In genomic region chr4:135797931-135798330, GRCm38 (mm10) we compare ENCODE assay signal across 7 mouse cellular contexts. TPM values are rescaled to one million over a fixed set of nuclear protein-coding genes. Genes with fewer than 3 reads are reported as not detected.
DNase-seq lines count a peak whose midpoint lies in the region; ATAC-seq and TF ChIP-seq lines count a peak whose summit lies in the region.

No protein-coding gene starts in this region.

- DNase-seq in limb, embryonic 10.5 days (ENCODE audit: low spot score), result no peak
- DNase-seq in brain, embryonic 14.5 days (ENCODE audit: low read depth), result peak; percentile 74
- peak; percentile 30 for DNase-seq in gastrocnemius, postnatal 25 days
- DNase-seq in lung, postnatal 0 days (ENCODE audit: low spot score), result peak; percentile 87
- no peak for DNase-seq in urinary bladder, postnatal 10 days (ENCODE audit: low spot score)
- DNase-seq in layer of hippocampus, adult 9-11 months, result no peak

- no peaks in the 10 kb centered on the region for H3K27me3 ChIP-seq in limb, embryonic 12.5 days
- H3K27me3 ChIP-seq in limb, embryonic 10.5 days (ENCODE audit: low read depth, poor library complexity, severe bottlenecking), result 0 out of 2 replicates have a peak, but pooled peaks cover 5% of the 10 kb centered on the region
- H3K27me3 ChIP-seq in lung, postnatal 0 days (replicated peaks; ENCODE audit: insufficient read depth, low read length), result no peaks in the 10 kb centered on the region

- H3K4me3 ChIP-seq in limb, embryonic 12.5 days (replicated peaks), result no peak overlapping the region
- H3K4me3 ChIP-seq in limb, embryonic 10.5 days, result no peak overlapping the region
- H3K4me3 ChIP-seq in lung, postnatal 0 days (ENCODE audit: low read depth, low read length), result peak overlapping the region; percentile 16; the same call in 1 of the 2 replicates

- H3K36me3 ChIP-seq in limb, embryonic 12.5 days, result no peaks in the 10 kb centered on the region
- no peaks in the 10 kb centered on the region for H3K36me3 ChIP-seq in limb, embryonic 10.5 days
- no peaks in the 10 kb centered on the region for H3K36me3 ChIP-seq in lung, postnatal 0 days (ENCODE audit: insufficient read depth, low read length)

- TF ChIP-seq POLR2A in brain, embryonic 14.5 days (IDR thresholded peaks at IDR 0.05; ENCODE audit: borderline replicate concordance, extremely low read depth, insufficient read depth, insufficient read length, poor library complexity, severe bottlenecking), result no peak

- no peak overlapping the region for H3K4me2 ChIP-seq in limb, embryonic 12.5 days
- H3K4me2 ChIP-seq in lung, postnatal 0 days (replicated peaks; ENCODE audit: low read depth, low read length), result peak overlapping the region; percentile 43

- ATAC-seq in limb, embryonic 12.5 days (ENCODE audit: insufficient number of reproducible peaks, insufficient read depth, low FRiP score, low TSS enrichment, low read depth), result no peak
- ATAC-seq in lung, postnatal 0 days, result peak; percentile 87

- H3K27ac ChIP-seq in limb, embryonic 12.5 days, result no peak overlapping the region
- H3K27ac ChIP-seq in limb, embryonic 10.5 days, result no peak overlapping the region
- peak overlapping the region; percentile 39; the same call in 1 of the 2 replicates for H3K27ac ChIP-seq in lung, postnatal 0 days (ENCODE audit: low read length)

- no peak for TF ChIP-seq EP300 in lung, postnatal 0 days (IDR thresholded peaks at IDR 0.05)

- TF ChIP-seq CTCF in brain, embryonic 14.5 days (IDR thresholded peaks at IDR 0.05; ENCODE audit: borderline replicate concordance, extremely low read depth, insufficient read depth, insufficient read length), result no peak
- TF ChIP-seq CTCF in lung, postnatal 0 days (IDR thresholded peaks at IDR 0.05), result no peak

- peaks cover 6% of the 10 kb centered on the region; the same call in 1 of the 2 replicates for H3K4me1 ChIP-seq in limb, embryonic 12.5 days (replicated peaks)
- H3K4me1 ChIP-seq in limb, embryonic 10.5 days, result peaks cover 17% of the 10 kb centered on the region
- H3K4me1 ChIP-seq in lung, postnatal 0 days (ENCODE audit: insufficient read depth, low read depth, low read length), result 0 out of 2 replicates have a peak, but pooled peaks cover 3% of the 10 kb centered on the region

- WGBS in limb, embryonic 12.5 days, result 33% methylated on average over 11 of the region's 11 CpGs
- 34% methylated on average over 11 of the region's 11 CpGs for WGBS in limb, embryonic 10.5 days
- 16% methylated on average over 11 of the region's 11 CpGs for WGBS in lung, postnatal 0 days

- no peaks in the 10 kb centered on the region for H3K9me3 ChIP-seq in limb, embryonic 12.5 days
- H3K9me3 ChIP-seq in limb, embryonic 10.5 days (replicated peaks), result no peaks in the 10 kb centered on the region
- H3K9me3 ChIP-seq in lung, postnatal 0 days (ENCODE audit: low read length), result no peaks in the 10 kb centered on the region

- H3K9ac ChIP-seq in limb, embryonic 12.5 days (replicated peaks), result 0 out of 2 replicates have a peak overlapping the region, but pooled peaks have one; percentile 18
- H3K9ac ChIP-seq in lung, postnatal 0 days (replicated peaks; ENCODE audit: low read depth), result no peak overlapping the region

RNA-seq across cellular contexts. Expression of gene Myom3, which starts 38.4 kb away (rescaled TPM):
- 2.0 and 2.4 TPM in 2 replicates for polyA plus RNA-seq in limb, embryonic 12.5 days (2016; fragmentation: Nextera tagmentation; extraction: Ambion mirVana)
- 0.11 and 0.15 TPM in 2 replicates for polyA plus RNA-seq in limb, embryonic 10.5 days (2016; fragmentation: Nextera tagmentation; extraction: Ambion mirVana)
- 0.10 and 0.15 TPM in 2 replicates for polyA plus RNA-seq in brain, embryonic 14.5 days (2012; rRNA removed)
- 10 to 100 TPM; 58.1 to 76.7 TPM for total RNA-seq in gastrocnemius, postnatal 25 days (2021)
- polyA plus RNA-seq in lung, postnatal 0 days (2015; fragmentation: Nextera tagmentation; extraction: Ambion mirVana), result 3.0 and 3.3 TPM in 2 replicates

RNA-seq across cellular contexts. Expression of gene Srsf10, which starts 57.6 kb away (rescaled TPM):
- 392 and 402 TPM in 2 replicates for polyA plus RNA-seq in limb, embryonic 12.5 days (2016; fragmentation: Nextera tagmentation; extraction: Ambion mirVana)
- polyA plus RNA-seq in limb, embryonic 10.5 days (2016; fragmentation: Nextera tagmentation; extraction: Ambion mirVana), result 328 and 383 TPM in 2 replicates
- 128 and 142 TPM in 2 replicates for polyA plus RNA-seq in brain, embryonic 14.5 days (2012; rRNA removed)
- 10 to 100 TPM; 22.6 to 25.2 TPM for total RNA-seq in gastrocnemius, postnatal 25 days (2021)
- 153 and 160 TPM in 2 replicates for polyA plus RNA-seq in lung, postnatal 0 days (2015; fragmentation: Nextera tagmentation; extraction: Ambion mirVana)

Comparison
In these comparisons a context has a peak if more than half of its experiments do, and no peak if none do; other contexts are left out.
1. DNase-seq: peak in brain, embryonic 14.5 days (single experiment), gastrocnemius, postnatal 25 days (single experiment) and lung, postnatal 0 days (single experiment); none in limb, embryonic 10.5 days (single experiment), urinary bladder, postnatal 10 days (single experiment) and layer of hippocampus, adult 9-11 months (single experiment).